Mouse (Mus musculus) cerebellum, adult 11-12 months (tissue): ENCODE measurements around the gene Hnrnpu.

Experiments used
- DNase-seq: peaks from one replicate; pipeline ENCODE4 v3.0.0; 2022

Hnrnpu gene

DNA sequence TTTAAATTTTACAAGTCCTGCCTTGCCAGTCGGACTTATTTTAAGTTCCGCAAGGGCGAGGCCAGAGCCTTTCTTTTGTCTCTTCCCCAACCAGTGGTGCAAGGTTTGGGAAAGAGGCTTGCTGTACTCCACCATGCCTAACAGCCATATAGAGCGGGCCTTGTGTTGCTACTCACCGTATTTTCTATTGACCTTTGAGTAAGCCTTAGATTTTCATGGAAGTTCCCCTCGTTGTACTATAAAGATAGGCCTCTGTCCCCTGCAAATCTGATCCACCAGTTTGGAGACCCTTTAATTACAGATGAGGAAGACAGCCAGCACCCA, 683 bp upstream of the Hnrnpu start:
- DNase-seq = peak; percentile 48

DNA sequence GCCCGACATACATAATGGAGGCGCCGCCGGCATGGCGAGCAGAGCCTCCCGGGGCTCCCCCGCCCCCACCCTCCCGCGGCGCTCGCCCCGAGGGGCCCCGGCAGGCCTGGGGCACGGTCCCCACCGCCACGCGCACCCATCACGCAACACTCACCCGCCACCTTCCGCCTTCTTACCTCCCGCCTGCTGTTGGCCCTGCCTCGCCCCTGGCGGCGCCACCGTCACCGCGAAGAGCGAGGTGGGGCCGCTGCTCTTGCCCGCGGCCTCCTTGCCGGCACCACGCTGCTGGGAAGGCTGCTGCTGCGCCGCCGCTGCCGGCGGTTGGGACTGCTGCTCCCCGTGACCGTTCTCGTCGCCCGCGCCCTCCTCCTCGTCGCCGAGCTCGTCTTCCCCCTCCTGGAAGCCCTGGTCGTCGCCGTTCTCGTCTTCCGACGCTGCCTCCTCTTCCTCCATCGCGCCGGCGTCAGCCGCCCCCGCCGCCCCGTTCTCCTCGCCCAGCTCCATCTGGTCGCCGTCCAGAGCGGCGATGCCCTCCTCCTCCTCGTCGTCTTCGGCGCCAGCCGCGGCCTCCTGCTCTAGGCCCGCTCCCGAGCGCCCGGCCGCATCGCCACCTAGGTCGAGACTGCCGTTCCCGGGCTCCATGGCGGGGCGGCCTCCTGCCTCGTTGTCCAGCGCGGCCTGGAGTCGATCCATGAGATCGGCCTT, 668 bp downstream of the Hnrnpu start:
- DNase-seq = peak; percentile 75

DNA sequence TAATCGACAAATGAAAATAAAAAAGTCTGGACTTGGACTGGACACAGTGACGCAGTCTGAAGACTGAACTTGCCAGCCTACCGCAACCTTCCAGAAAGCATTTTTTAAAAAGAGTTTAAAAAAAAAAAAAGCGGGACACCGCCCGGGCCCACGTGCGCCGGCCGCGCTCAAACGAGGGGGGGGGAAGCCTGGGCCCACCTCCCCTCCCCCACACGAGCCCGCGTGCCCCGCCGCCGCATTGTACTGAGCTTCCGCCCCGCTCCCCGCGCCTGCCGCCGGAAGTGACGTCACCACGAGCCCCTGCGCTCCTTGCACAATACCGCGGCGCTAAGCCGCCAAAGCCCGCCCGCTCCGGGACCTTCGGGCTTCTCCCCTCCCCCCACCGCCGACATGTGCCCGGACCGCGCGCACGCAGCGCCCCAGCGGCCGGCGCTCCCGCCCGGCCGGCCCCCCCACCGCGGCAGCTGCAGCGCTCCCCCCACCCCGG, 1.3 kb downstream of the Hnrnpu start:
- DNase-seq = peak; percentile 94

DNA sequence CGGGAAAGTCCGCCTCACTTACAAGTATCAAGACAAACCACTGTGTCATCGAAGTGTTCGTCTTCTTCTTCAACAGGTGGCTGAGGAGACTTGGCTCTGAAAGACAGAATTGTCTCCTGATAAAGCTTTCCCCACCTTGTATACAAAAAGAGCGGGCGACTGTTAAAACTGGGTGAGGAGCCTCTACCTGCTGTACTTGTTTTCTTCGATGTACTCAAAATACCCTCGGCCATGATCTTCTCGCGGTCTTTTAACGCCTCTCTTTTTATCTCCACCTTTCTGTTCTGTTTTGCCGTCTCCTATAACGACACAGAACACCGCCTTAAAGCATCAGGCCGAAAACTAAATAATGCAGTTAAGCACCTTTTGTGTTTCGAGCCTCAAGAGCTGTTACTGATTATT, 1.7 kb downstream of the Hnrnpu start:
- peak; percentile 39 for DNase-seq

DNA sequence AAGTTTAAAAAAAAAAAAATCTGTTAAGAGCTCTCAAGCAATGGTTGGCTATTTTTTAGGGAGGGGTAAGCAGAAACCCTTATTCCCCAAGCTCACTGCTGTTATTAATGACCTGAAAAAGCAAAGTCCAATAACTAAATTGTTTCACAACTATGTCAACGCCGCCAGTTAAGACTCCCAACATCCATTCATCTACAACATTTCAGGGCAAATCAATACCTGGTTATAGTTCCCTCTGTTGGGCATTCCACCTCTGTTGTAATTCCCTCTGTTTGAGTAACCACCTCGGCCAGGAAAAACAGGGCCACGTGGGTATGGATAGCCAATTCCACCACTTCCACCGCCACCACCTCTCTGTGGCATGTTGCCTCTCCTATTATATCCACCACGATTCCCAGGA, 7.7 kb downstream of the Hnrnpu start:
- DNase-seq = no peak

DNA sequence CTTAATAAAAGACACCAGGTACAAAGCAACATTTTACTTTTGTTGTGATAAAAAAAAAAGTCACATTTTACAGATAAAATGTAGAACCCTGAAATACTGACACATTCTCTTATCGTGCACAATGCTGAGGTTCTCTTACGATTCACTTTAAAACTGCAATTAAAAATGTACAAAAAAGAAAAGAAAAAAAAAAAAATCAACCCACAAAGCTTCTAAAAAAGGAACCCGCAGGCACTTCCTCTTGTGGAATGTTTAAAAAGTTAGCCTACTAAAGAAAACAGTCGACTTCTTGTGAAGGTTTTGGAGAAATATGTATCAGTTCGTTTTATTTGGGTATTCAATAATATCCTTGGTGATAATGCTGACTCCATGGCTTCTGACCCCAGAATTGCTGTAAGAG, 8.6 kb downstream of the Hnrnpu start:
- no peak for DNase-seq

DNA sequence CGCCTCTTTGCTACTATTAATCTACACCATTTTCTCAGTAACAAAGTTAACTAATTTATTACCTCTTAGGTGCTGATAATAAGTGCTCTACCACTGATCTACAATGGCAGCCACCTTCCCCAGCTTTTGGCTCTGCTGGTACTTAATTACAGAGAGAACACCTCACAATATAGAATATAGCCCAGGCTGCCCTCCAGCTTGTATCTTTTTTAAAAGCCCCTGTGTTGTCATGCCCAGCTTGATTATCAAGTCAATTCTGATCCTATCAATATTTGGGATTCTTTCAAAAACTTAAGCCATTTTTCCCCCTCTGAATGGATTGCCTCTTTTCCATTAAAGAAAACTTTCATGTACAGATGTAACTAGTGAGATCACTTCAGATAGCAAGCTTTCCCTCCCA, 10.6 kb downstream of the Hnrnpu start:
- no peak for DNase-seq

DNA sequence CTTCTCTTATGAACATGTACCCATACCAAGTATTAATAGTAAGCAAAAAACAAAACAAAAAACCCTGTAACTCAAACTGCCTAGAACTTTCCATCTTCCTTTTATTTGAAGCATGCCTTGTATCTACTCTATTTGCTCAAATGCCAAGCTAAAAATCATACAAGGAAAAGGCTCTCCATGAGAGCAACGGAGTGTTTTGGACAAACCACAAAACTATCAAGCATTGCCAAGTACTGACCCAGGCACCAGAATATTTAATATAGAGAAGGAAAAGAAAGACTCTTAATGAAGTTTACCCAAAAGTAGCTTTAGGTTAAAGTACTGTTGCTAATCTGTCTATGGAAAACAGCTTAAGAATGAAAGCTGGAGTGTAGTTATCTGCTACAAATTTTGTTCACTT, 11.2 kb downstream of the Hnrnpu start:
- DNase-seq = no peak

DNA sequence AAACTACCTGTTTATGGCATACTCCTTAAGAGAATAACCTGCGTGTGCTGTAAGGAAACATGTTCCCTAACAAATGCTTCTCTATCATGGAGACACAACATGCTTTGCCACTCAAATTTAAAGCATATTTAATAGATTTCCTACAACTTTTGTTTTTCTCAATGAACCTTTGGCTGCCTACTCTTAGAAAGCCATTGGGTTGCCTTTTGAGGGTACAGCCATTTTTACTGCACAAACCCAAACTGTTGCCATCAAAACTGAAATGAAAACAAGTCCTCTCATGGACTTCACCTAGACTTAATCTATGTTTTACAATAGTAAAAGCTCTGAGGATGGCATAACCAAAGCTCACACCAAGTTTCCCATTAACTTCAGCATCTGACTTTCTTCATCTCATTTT, 13.0 kb downstream of the Hnrnpu start:
- DNase-seq = no peak

DNA sequence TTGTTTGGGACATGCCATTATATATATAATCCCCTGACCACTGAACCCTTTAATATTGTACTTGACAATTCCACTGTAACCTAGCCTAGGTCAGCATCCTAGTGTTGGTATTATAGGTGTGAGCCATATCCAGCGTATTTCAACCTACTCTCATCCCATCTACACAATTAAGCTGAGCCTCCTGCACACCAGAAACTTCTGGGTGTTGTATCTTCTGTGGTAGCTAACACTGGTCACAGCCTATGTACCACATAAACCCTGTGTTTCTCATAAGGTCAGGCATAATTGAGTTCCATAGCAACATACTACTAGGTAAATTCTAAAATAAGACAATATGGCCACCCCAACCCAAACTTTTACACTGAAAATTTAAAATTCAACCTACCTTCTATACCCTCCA, 14.4 kb downstream of the Hnrnpu start:
- DNase-seq = no peak

DNA sequence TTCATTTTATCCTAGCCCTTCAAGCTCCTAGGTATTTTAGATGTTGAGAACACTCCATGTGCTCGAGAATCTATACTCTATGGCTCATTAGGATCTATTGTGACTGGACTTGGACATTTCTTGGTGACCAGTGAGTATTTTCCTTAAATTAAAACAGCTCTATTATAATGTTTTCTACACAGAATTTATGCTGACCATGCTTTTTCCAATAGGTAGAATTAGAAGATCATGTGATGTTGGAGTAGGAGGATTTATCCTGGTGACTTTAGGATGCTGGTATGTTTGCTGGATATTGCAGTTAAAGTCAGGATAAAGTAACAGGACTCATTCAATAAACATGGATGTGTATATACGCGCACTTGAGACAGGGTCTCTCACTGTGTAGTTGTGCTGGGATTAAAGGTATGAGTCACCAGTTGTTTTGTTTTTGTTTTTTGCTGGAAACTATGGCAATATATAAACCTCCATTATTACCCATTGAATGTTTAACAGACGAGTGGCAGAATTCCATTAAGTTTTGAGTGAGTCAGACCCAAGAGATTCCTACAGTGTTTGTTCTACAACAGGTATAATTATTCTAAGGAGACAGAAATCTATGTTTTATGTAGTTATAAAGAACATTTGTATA, 15.8 kb downstream of the Hnrnpu start:
- DNase-seq = no peak

DNA sequence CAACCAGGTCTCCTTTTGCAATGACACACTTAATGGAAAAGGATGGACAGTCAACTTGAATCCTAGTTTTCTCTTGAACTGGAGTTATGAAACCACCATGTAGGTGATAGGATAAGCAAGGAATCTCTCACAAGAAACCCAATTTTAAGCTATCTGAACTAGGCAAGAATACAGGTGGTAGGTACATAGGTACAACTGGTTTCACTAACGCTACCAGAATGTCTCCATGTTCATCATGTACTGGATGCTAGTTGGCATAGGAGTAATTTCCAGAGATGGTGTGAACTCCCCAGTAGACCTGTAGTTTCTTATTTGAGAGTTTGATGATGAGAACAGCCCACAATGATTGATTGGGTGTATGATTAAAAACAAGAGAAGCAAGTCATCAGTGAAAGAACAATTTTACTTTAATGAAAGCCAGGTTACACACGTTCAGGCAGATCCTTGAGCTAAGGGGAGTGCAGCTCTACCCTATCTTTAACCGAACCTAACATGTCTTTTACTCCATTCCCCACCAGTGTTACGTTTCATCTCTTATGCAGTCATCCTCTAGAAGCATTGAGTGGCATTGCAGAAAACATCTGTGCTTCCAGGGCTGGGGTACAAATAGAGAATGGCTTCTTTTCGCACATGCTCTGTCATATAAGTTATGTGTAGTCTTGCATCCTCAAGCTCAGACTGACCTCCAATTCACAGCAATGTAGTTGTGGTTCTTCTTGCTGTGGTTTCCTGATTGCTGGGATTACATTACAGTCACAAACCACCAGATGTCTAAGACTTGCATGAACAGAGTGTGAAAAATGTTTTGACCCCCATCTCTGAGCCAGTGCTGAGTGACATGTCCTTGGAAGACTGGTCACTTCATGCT, 16.6 kb downstream of the Hnrnpu start:
- no peak for DNase-seq

DNA sequence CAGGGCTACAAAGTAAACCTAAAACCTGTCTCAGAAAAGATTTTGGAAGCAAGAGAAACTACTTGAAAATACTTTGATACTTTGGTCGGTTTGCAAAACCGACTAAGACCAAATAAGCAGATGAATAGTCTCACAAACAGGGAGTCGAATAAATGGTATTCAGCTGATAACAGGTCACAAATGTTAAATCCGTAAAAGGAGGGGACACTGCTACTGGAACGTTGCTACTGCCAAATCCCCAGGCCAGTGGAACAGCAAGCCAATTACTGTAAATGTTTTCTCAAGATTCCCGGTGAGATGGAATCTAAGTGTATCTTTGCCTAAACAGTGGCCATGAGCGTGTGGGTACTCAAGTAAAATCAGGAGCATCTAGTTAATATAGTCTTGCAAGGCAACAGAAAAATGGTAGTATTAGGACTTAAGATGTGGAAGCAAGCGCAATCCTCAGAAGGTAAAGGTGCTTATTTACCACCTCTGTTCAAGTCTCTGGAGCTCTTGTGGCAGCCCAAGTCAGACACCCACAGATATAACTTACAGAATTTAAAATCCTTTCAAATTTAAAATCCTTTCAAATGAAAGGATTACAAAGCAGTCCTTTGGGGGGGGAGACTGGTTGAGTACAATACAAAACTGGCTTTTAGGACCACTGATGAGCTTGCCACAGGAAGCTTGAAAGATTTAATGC, 17.4 kb downstream of the Hnrnpu start:
- DNase-seq = no peak

DNA sequence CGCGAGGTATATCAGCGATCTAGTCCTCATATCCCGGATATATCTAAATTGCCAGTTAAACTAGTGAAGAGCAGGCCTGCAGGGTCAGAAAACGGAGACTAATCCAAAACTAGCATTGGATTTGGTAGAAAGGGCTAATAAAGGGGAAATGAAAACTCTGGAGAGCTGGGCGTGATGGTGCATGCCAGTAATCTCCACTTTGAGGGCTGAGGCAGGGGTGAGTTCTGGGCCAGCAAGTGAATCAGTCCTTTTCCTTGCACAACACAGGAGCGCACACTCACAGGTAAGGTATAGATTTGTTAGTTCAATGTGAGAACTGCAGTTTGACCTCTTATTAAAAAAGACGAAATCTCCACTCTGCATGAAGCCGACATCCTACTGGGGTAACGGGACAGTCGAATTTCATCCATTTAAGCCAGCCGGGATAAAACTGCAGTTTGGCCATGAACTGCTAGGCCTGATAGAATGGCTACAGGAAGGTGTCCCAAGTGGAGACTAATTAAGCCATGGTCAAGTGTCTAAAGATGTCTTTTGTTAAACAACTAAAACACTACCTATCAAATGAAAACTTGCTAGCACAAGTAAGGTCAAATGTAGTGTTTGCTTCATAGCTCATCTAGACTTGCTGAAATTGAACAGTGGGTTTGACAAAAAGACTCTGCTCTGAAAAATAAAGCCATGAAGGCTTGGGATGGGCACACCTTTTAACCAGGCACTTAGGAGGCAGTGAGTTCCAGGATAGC, 18.1 kb downstream of the Hnrnpu start:
- DNase-seq = peak; percentile 57

DNA sequence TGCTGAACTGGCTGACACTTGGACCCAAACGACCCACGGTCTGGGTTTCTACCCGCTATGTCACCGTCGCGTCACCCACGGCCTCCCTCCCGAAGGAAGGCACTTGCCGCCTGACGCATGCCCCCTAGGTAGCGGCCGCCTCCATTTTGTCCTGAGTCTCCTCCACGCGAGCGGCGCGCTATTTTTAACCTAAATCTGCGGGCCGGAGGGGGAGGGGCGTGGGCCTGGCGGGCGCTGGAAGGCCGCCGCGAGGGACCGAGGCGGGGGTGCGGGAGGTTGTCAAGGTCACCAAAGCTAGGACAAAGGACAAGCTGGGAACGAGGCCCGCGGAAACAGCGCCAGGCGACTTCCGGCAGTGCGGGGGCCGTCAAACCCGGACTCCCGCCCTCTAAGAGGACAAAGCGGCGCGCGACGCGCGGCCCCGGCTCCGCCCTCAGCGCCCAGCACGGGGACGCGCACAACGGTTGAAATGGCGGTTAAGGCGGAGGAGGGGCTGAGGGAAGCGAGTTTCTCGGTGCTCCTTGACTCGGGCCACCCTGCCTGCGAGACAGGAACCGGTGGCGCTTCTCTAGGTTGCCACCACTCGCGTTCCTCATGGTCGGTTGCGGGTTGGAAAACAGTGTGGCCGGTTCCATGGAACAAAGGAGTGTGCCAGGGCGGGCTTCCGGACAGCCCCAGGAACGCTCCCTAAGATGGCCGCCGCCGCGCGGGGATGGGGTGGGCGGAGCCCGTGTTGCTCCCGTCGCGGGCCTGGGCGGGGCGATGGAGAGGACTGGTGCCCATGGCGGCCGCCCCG, 19.0 kb downstream of the Hnrnpu start, which contains the start of gene Cox20:
Cox20 (plus strand) TSS at position 742 of the 796 bp plus-strand sequence.
- DNase-seq = peak; percentile 97

DNA sequence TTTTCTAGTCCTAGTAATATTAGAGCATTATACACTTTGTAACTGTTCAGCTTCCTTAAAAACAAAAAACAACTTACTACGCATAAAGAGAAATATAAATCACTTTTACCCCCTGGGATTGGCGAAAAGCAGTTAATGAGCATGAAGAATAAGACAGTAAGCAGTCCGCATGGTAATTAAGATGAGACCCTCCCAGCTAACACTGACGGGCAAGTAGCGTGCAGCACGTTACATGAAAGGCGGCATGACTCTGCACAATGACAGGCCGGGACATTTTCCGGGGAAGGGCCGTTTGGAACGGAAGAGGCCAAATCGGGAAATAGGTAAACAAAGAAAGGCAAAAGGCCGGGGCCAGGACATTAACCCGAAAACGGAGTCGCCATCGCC, 19.6 kb downstream of the Hnrnpu start:
- DNase-seq = no peak

DNA sequence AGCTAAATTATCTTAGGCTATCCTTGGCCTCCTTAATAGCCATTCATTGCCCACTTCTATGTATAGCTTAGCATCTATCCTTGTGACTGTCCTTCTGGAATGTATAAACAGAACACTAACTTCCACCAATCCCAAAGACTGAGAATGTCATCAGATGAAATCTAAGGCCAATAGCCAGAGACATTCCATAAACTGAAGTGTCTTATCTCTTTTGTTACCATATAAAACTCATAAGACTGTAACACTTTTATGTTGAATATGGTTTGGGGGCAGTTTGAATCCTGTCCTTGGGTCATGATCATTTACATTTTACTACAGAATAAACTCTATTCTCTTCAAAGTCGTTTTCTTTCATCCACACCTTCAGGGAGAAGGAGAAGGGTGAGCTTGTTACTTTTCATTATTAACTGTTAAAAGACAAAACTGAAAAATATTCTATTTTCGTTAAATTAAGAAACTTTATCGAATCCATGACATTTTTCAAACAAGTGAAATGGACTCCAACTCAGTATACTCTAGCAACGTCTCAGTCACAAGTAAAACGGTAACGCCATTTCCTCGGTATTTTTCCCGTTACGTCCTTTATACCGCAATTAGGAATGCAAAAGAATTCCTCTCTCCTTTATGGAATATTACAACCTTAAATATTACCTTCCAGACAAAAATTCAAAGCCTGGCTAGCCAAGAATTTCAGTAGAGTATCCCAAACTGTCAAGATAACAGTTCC, 20.2 kb downstream of the Hnrnpu start:
- no peak for DNase-seq

DNA sequence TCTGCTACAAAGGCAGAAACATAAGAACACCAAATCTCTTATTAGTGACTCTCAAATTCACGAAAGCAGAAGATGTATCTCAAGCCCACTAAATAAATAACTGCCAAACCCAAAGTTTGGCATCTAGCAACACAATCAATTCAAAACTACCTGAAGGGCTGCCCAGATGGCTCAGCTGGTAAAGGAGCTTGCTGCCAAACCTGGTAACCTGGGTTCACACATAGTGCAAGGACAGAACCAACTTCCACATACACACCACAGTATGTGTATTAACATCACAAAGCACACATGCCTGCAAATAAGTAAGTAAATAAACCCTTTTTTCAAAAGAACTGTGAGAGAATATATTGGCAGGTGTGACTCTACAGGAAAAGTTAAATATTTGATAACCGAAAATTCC, 23.4 kb downstream of the Hnrnpu start:
- no peak for DNase-seq

DNA sequence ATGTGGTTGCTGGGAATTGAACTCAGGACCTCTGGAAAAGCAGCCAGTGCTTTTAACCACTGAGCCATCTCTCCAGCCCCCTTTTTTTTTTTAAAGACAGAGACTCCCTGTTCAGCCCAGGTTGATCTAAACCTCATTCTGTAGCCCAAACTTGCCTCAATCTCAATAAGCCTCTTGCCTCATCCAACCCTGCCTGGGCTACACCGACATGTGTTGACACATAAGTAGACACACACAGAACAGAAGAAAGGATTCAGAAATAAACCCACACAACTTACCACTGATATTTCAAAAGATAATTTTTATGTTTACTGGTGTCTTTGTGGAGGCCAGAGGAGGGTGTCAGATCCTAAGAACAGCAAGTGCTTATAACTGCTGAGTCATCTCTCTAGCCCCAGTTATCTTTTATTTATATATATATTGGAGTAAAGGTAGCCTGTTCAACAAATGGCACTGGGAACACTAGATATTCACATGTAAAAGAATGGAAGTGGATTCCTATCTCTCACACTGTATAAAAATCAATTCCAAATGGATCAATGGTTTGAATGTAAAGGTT, 24.5 kb downstream of the Hnrnpu start:
- no peak for DNase-seq

DNA sequence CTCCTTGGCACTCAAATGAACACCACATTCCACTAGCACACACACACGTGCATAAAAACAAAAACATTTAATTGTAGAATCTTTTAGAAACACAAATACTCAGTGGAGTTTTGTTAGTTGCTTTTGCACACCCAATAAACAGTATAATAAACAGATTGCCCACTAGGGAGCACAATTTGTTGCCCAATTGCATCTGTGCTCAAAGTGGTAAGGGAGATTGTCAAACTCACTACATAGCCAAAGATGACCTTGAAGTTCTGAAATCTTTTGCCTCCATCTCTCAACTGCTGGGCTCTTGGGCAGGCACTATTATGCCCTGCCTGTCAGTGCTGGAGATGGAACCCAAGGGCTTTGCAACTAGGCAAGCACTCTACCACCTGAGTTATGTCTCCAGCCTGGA, 27.5 kb downstream of the Hnrnpu start:
- DNase-seq = no peak

DNA sequence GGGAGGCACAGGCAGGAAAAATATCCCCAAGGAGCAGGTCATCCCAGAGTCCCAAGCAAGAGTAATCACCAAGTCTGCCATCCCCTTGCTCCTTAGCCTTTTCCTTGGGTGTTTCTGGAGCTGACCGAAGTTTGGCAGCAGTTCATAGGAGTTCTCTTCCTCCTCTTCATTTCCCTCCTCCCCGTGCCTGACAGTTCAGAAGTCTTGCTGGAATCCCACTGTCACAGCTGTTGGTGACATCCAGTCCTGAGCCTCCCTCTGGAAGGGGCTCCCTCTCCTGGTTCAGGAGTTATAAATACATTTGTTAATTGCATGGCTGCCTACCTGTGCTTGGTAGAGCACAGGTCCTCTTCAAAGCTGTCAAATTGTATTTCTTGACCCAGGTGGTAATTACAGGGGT, 28.1 kb downstream of the Hnrnpu start:
- DNase-seq = no peak
